8 mouse cellular contexts compared by ENCODE assay signal in genomic region chr2:52987637-52988295, GRCm38 (mm10).
DNase-seq lines count a peak whose midpoint lies in the region; ATAC-seq and TF ChIP-seq lines count a peak whose summit lies in the region.

No protein-coding gene starts in this region.

- H3K27ac ChIP-seq in lung, embryonic 14.5 days (ENCODE audit: low read depth): peak overlapping the region; percentile 58; the same call in 1 of the 2 replicates
- peak overlapping the region; percentile 41 for H3K27ac ChIP-seq in kidney, embryonic 15.5 days
- peak overlapping the region; percentile 28; the same call in 1 of the 2 replicates for H3K27ac ChIP-seq in neural tube, embryonic 15.5 days (replicated peaks)

- DNase-seq in adrenal gland, postnatal 14 days: peak; percentile 31
- DNase-seq in adrenal gland, postnatal 25 days: no peak
- DNase-seq in lung, embryonic 14.5 days: peak; percentile 71
- DNase-seq in lung, postnatal 14 days: no peak
- DNase-seq in cerebellum, adult 11-12 months: no peak
- DNase-seq in gastrocnemius, postnatal 14 days: no peak

- no peaks in the 10 kb centered on the region for H3K36me3 ChIP-seq in lung, embryonic 14.5 days (ENCODE audit: insufficient read depth)
- no peaks in the 10 kb centered on the region for H3K36me3 ChIP-seq in kidney, embryonic 15.5 days
- H3K36me3 ChIP-seq in neural tube, embryonic 15.5 days: no peaks in the 10 kb centered on the region

- H3K4me2 ChIP-seq in lung, embryonic 14.5 days: peak overlapping the region; percentile 11; the same call in 1 of the 2 replicates
- H3K4me2 ChIP-seq in kidney, embryonic 15.5 days: no peak overlapping the region
- no peak overlapping the region for H3K4me2 ChIP-seq in neural tube, embryonic 15.5 days

- H3K4me3 ChIP-seq in lung, embryonic 14.5 days (ENCODE audit: low read depth, low read length): no peak overlapping the region
- H3K4me3 ChIP-seq in kidney, embryonic 15.5 days (replicated peaks): no peak overlapping the region
- H3K4me3 ChIP-seq in neural tube, embryonic 15.5 days (replicated peaks): no peak overlapping the region

- H3K4me1 ChIP-seq in lung, embryonic 14.5 days (ENCODE audit: insufficient read depth): peaks cover 11% of the 10 kb centered on the region
- H3K4me1 ChIP-seq in kidney, embryonic 15.5 days: peaks cover 40% of the 10 kb centered on the region
- peaks cover 32% of the 10 kb centered on the region for H3K4me1 ChIP-seq in neural tube, embryonic 15.5 days

- H3K27me3 ChIP-seq in lung, embryonic 14.5 days (ENCODE audit: insufficient read depth, low read length): no peaks in the 10 kb centered on the region
- no peaks in the 10 kb centered on the region for H3K27me3 ChIP-seq in kidney, embryonic 15.5 days
- H3K27me3 ChIP-seq in neural tube, embryonic 15.5 days (replicated peaks): no peaks in the 10 kb centered on the region

- no peaks in the 10 kb centered on the region for H3K9me3 ChIP-seq in lung, embryonic 14.5 days (ENCODE audit: low read depth, low read length)
- H3K9me3 ChIP-seq in kidney, embryonic 15.5 days (replicated peaks): no peaks in the 10 kb centered on the region
- no peaks in the 10 kb centered on the region for H3K9me3 ChIP-seq in neural tube, embryonic 15.5 days (replicated peaks)

- H3K9ac ChIP-seq in lung, embryonic 14.5 days: no peak overlapping the region
- H3K9ac ChIP-seq in kidney, embryonic 15.5 days: no peak overlapping the region
- no peak overlapping the region for H3K9ac ChIP-seq in neural tube, embryonic 15.5 days (replicated peaks)

- WGBS in lung, embryonic 14.5 days: 47% methylated on average over 11 of the region's 11 CpGs
- 37% methylated on average over 11 of the region's 11 CpGs for WGBS in kidney, embryonic 15.5 days
- 66% methylated on average over 11 of the region's 11 CpGs for WGBS in neural tube, embryonic 15.5 days

- peak; percentile 45; the same call in 1 of the 2 replicates for ATAC-seq in lung, embryonic 14.5 days (ENCODE audit: insufficient read depth)
- ATAC-seq in kidney, embryonic 15.5 days (replicated peaks; ENCODE audit: low FRiP score): no peak
- ATAC-seq in neural tube, embryonic 15.5 days (ENCODE audit: low FRiP score): no peak

- no peak for TF ChIP-seq CTCF in lung, embryonic 14.5 days (IDR thresholded peaks at IDR 0.05; ENCODE audit: low read depth)

- intact Hi-C loops in gastrocnemius, postnatal 14 days (cut with DNase I; ENCODE audit: low total_unique reads): no loop called here

Comparison
In these comparisons a context has a peak if more than half of its experiments do, and no peak if none do; other contexts are left out.
1. DNase-seq: peak in adrenal gland, postnatal 14 days (single experiment) and lung, embryonic 14.5 days (single experiment); none in adrenal gland, postnatal 25 days (single experiment), lung, postnatal 14 days (single experiment), cerebellum, adult 11-12 months (single experiment) and gastrocnemius, postnatal 14 days (single experiment).
2. Peak in every context shown above with its lines, with median percentiles within 50 percentile points of each other: H3K27ac ChIP-seq.